Mouse (Mus musculus): ENCODE results near the gene Tstd1. TPM values are rescaled to one million over a fixed set of nuclear protein-coding genes. Genes with fewer than 3 reads are reported as not detected.
A peak's percentile ranks its signal among the peaks of the same experiment; 100 is the strongest.

Tstd1 gene
- total RNA-seq, 1 experiment from 2014 or later = 4.7 TPM

- peak; percentile 28 to 30; a peak in 3 of 4 replicates for ATAC-seq (replicated peaks in 1 of 2; ENCODE audit: insufficient read depth in 1 of 2, low FRiP score in 2 of 2, low TSS enrichment in 1 of 2, low read depth in 1 of 2, poor library complexity in 2 of 2, severe bottlenecking in 2 of 2)
Observed at GRCm38 (mm10) chr1:171441466-171442412, 23.1 kb downstream of the Tstd1 start.

DNA sequence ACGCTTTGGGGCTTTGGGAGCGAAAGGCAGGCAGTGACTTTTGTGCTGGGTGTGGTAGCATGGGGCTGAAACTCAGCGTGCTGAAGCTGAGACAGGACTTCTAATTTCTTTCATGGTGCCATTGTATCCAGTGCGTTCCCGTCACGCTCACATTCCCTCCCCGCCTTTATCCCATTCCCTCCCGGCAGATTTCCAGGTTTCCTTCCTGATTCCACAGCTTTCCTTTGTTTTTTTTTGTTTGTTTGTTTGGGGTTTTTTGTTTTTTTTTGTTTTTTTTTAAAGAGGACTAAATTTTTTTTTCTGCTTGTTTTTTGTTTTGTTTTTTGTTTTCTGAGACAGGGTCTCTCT lies 23.7 kb downstream of the Tstd1 start:
- 0 out of 4 replicates have a peak, but pooled peaks of 1 of the 2 experiments have one; percentile 14 for ATAC-seq (replicated peaks in 1 of 2; ENCODE audit: insufficient read depth in 1 of 2, low FRiP score in 2 of 2, low TSS enrichment in 1 of 2, low read depth in 1 of 2, poor library complexity in 2 of 2, severe bottlenecking in 2 of 2)

DNA sequence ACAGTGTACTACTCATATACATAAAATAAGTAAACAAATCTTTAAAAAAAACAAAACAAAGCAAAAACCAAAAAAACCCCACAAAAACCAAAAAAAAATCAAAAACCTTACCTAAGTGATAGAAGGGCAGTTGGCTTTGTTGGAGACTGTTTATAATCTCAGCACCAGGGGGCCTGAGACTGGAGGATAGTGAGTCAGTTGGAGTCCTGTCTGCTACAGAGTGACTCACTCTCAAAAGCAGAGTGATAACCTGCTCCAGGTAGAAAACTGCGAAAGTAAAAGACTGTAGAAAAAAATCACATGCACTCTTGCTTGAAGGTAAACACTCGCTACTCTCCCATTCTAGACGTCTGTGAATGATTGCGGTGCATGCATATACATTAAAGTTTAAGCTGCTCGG lies 26.4 kb downstream of the Tstd1 start:
- no peak for ATAC-seq (replicated peaks in 1 of 2; ENCODE audit: insufficient read depth in 1 of 2, low FRiP score in 2 of 2, low TSS enrichment in 1 of 2, low read depth in 1 of 2, poor library complexity in 2 of 2, severe bottlenecking in 2 of 2)

GRCm38 (mm10) chr1:171446854-171447253 lies 28.2 kb downstream of the Tstd1 start:
- no peak for ATAC-seq (replicated peaks in 1 of 2; ENCODE audit: insufficient read depth in 1 of 2, low FRiP score in 2 of 2, low TSS enrichment in 1 of 2, low read depth in 1 of 2, poor library complexity in 2 of 2, severe bottlenecking in 2 of 2)

DNA sequence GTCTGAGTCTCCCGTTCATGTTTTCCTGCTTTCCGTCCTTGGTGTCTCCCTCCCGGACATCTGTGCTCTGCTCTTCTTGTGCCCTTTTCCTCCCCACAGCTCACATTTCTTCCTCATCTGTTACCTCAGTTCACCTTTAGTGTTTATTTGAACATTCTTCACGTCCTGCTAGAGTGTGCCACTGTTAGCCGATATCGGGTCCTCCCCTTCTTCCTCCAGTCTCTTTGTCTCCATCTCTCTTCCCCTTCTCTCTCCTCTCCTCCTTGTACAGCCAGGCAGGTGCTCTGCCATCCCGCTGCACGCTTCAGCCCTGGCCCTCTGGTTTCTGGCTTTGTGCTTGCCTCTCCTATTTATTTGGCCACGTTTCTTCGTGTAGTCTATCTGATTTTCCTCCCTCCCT lies 29.0 kb downstream of the Tstd1 start:
- peak; percentile 12 to 45; a peak in 1 of 4 replicates for ATAC-seq (replicated peaks in 1 of 2; ENCODE audit: insufficient read depth in 1 of 2, low FRiP score in 2 of 2, low TSS enrichment in 1 of 2, low read depth in 1 of 2, poor library complexity in 2 of 2, severe bottlenecking in 2 of 2)

GRCm38 (mm10) chr1:171450062-171450461 lies 31.4 kb downstream of the Tstd1 start:
- ATAC-seq (replicated peaks in 1 of 2; ENCODE audit: insufficient read depth in 1 of 2, low FRiP score in 2 of 2, low TSS enrichment in 1 of 2, low read depth in 1 of 2, poor library complexity in 2 of 2, severe bottlenecking in 2 of 2) = no peak

DNA sequence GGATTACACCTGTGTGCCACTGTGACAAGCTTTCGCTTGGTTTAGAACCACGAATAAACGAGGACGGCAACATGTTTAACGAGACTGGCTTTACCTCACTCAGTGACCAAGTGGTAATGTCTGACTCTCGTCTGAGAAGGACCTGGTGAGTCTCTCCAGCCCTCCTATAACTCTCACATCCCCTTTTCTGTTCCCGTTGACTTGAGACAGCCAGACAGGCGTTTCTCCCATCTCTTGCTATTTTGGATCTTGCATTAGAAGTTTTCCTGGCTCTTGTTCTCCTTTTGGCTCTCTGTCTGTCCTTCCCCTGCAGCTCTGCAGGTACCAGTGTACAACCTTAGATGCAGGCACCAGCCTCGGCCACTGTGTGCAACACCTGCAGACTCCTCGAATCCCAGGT lies 32.3 kb downstream of the Tstd1 start:
- no peak for ATAC-seq (replicated peaks in 1 of 2; ENCODE audit: insufficient read depth in 1 of 2, low FRiP score in 2 of 2, low TSS enrichment in 1 of 2, low read depth in 1 of 2, poor library complexity in 2 of 2, severe bottlenecking in 2 of 2)

GRCm38 (mm10) chr1:171452522-171452921 lies 33.9 kb downstream of the Tstd1 start:
- no peak for ATAC-seq (replicated peaks in 1 of 2; ENCODE audit: insufficient read depth in 1 of 2, low FRiP score in 2 of 2, low TSS enrichment in 1 of 2, low read depth in 1 of 2, poor library complexity in 2 of 2, severe bottlenecking in 2 of 2)

- peak in 1 of 2 experiments; percentile 14; a peak in 1 of 4 replicates for ATAC-seq (replicated peaks in 1 of 2; ENCODE audit: insufficient read depth in 1 of 2, low FRiP score in 2 of 2, low TSS enrichment in 1 of 2, low read depth in 1 of 2, poor library complexity in 2 of 2, severe bottlenecking in 2 of 2)
Observed at GRCm38 (mm10) chr1:171452923-171453322, 34.3 kb downstream of the Tstd1 start.

GRCm38 (mm10) chr1:171454926-171455325 lies 36.3 kb downstream of the Tstd1 start:
- ATAC-seq (replicated peaks in 1 of 2; ENCODE audit: insufficient read depth in 1 of 2, low FRiP score in 2 of 2, low TSS enrichment in 1 of 2, low read depth in 1 of 2, poor library complexity in 2 of 2, severe bottlenecking in 2 of 2) = no peak

GRCm38 (mm10) chr1:171457568-171457967 lies 38.9 kb downstream of the Tstd1 start:
- ATAC-seq (replicated peaks in 1 of 2; ENCODE audit: insufficient read depth in 1 of 2, low FRiP score in 2 of 2, low TSS enrichment in 1 of 2, low read depth in 1 of 2, poor library complexity in 2 of 2, severe bottlenecking in 2 of 2) = no peak

DNA sequence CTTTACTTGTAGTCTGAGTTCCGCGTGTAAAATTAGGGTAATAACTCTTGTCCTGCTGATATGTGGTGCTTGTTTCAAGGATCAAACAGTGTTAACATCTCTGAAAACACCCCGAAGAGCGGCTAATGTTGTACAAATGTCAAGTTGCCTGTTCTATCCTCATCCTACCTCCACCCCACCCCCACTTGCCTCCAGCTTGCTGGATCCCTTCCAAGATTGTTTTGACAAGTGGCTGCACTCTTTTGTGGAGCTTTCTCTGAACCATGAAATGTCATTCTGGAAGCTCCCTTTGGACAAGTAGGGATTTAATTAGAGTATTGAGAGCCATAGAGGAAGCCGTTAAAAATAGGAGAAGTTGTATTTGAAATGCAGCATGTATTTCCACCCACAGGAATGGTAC lies 41.1 kb downstream of the Tstd1 start:
- ATAC-seq (replicated peaks in 1 of 2; ENCODE audit: insufficient read depth in 1 of 2, low FRiP score in 2 of 2, low TSS enrichment in 1 of 2, low read depth in 1 of 2, poor library complexity in 2 of 2, severe bottlenecking in 2 of 2) = no peak

DNA sequence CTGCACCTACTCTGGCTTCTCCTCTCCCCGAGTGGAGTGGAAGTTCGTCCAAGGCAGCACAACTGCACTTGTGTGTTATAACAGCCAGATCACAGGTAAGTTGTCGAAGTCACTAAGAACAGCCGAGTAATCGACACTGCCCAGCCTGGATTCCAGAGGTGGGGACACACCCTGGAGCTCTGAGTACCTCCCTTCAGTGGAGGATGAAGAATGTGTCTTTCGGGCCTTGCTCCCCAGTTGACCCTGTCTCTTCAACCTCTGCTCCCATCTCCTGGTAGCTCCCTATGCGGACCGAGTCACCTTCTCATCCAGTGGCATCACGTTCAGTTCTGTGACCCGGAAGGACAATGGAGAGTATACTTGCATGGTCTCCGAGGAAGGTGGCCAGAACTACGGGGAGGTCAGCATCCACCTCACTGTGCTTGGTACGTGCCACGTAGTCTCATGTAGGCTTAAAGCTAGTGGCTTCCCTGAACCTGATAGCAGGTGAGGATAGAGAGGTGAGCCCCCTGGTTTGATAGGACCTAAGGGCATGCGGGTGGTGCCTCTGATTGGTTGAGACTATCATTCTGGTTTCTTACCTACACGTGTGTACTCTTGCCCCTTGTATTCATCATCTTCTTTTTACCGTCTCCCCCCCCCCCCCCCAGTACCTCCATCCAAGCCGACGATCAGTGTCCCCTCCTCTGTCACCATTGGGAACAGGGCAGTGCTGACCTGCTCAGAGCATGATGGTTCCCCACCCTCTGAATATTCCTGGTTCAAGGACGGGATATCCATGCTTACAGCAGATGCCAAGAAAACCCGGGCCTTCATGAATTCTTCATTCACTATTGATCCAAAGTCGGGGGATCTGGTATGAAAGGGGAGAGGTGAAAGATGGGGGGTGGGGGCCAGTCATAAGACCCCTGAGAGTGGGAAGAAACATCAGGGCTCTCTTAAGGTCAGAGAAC lies 42.2 kb downstream of the Tstd1 start:
- no peak for ATAC-seq (replicated peaks in 1 of 2; ENCODE audit: insufficient read depth in 1 of 2, low FRiP score in 2 of 2, low TSS enrichment in 1 of 2, low read depth in 1 of 2, poor library complexity in 2 of 2, severe bottlenecking in 2 of 2)

DNA sequence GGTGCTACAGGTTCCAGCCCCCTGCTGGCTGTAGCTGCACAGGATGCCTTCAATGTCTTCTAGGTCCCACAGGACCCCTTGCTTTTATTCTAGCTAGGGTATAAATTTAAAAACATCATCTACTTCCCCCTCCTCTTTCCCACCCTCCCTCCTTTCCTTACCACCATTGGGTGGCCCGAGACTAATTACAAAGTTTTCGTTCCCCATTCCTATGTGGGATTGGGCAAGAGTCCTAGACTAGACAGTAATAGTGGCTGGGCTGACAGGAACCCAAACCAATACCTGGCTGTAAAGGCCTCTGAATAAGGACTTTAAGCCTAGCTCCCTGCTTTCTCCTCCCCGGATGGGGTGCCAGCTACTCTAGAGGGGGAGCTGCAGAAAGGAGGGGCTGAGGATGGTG lies 44.5 kb downstream of the Tstd1 start:
- ATAC-seq (replicated peaks in 1 of 2; ENCODE audit: insufficient read depth in 1 of 2, low FRiP score in 2 of 2, low TSS enrichment in 1 of 2, low read depth in 1 of 2, poor library complexity in 2 of 2, severe bottlenecking in 2 of 2) = no peak

- ATAC-seq (replicated peaks in 1 of 2; ENCODE audit: insufficient read depth in 1 of 2, low FRiP score in 2 of 2, low TSS enrichment in 1 of 2, low read depth in 1 of 2, poor library complexity in 2 of 2, severe bottlenecking in 2 of 2) = no peak
Observed at GRCm38 (mm10) chr1:171465749-171466412, 47.2 kb downstream of the Tstd1 start.

DNA sequence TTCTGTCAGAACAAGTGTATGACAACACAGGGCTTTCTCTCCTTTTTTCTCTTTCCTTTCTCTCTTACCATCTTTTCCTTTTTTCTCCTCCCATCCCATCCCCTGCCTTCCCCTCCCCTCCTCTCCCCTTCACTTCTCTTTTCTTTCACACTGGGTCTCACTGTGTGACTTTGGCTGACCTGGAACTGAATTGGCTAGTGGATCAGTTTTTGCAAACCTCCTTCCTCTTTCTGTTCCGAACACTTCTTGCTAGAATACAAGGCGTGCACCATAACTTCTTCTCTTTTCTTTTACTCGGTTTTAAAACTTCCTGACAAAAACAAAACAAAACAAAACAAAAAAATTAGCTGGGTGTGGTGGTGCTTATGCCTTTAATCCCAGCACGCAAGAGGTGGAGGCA lies 47.9 kb downstream of the Tstd1 start:
- peak; percentile 14 to 62; a peak in 1 of 4 replicates for ATAC-seq (replicated peaks in 1 of 2; ENCODE audit: insufficient read depth in 1 of 2, low FRiP score in 2 of 2, low TSS enrichment in 1 of 2, low read depth in 1 of 2, poor library complexity in 2 of 2, severe bottlenecking in 2 of 2)

DNA sequence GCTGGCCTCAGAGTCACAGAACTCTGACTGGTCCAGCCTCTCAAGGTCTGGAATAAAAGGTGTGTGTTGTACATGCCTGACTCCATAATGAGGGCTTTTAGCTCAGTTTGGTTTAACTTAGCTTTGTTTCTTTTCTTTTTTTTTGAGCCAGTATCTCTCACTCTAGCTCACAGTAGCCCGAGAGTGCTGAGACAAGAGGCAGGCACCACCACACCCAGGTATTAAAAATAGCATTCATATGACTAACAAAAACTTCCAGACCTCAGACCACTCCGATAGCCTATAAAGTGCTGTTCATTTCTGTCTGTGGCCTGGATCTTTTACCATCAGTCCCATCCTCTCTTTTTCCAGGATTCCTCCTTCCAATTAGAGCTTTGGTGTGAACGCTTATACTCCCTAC lies 51.0 kb downstream of the Tstd1 start:
- no peak for ATAC-seq (replicated peaks in 1 of 2; ENCODE audit: insufficient read depth in 1 of 2, low FRiP score in 2 of 2, low TSS enrichment in 1 of 2, low read depth in 1 of 2, poor library complexity in 2 of 2, severe bottlenecking in 2 of 2)

Measured in hematopoietic stem cell, adult 5-6 weeks (primary cell).